Mouse (Mus musculus): Measurements from ENCODE around the gene Tm4sf5. TPM values are rescaled to one million over a fixed set of nuclear protein-coding genes. Genes with fewer than 3 reads are reported as not detected.

The Tm4sf5 gene
- total and polyA plus RNA-seq, 2 experiments from 2014 or later: 0.34 to 7.6 TPM

- Histone ChIP-seq H3K27me3 (ENCODE audit: control insufficient read depth, insufficient read depth, low read length) (no peaks in the 10 kb centered on the region), H3K9me3 (replicated peaks; ENCODE audit: control insufficient read depth, low read length) (no peaks in the 10 kb centered on the region), H3K36me3 (replicated peaks; ENCODE audit: control insufficient read depth, insufficient read depth, low read length) (no peaks in the 10 kb centered on the region), H3K4me2 (ENCODE audit: low read depth, low read length) (no peak overlapping the region), H3K4me3 (ENCODE audit: low read depth, low read length) (no peak overlapping the region), H3K4me1 (ENCODE audit: control insufficient read depth, insufficient read depth) (no peaks in the 10 kb centered on the region), H3K27ac (ENCODE audit: low read depth) (no peak overlapping the region), H3K9ac (replicated peaks; ENCODE audit: low read depth, low read length) (no peak overlapping the region)
- WGBS: 51% methylated on average over 12 of the region's 12 CpGs
- DNase-seq (ENCODE audit: low spot score) (no peak), ATAC-seq (ENCODE audit: insufficient read depth, low read depth) (no peak)
- TF ChIP-seq CTCF (IDR thresholded peaks at IDR 0.05; ENCODE audit: low read depth) (no peak), EP300 (IDR thresholded peaks at IDR 0.05; ENCODE audit: low read depth) (no peak)
Measured at GRCm38 (mm10) chr11:70474872-70475534, 30.0 kb upstream of the Tm4sf5 start.

- Histone ChIP-seq H3K4me2 (ENCODE audit: low read depth, low read length) (no peak overlapping the region), H3K9me3 (replicated peaks; ENCODE audit: control insufficient read depth, low read length) (no peaks in the 10 kb centered on the region), H3K27me3 (ENCODE audit: control insufficient read depth, insufficient read depth, low read length) (no peaks in the 10 kb centered on the region), H3K27ac (ENCODE audit: low read depth) (no peak overlapping the region), H3K4me3 (ENCODE audit: low read depth, low read length) (no peak overlapping the region), H3K9ac (replicated peaks; ENCODE audit: low read depth, low read length) (no peak overlapping the region), H3K4me1 (ENCODE audit: control insufficient read depth, insufficient read depth) (no peaks in the 10 kb centered on the region), H3K36me3 (replicated peaks; ENCODE audit: control insufficient read depth, insufficient read depth, low read length) (no peaks in the 10 kb centered on the region)
- 48% methylated on average over 2 of the region's 2 CpGs for WGBS
- DNase-seq (ENCODE audit: low spot score) (no peak), ATAC-seq (ENCODE audit: insufficient read depth, low read depth) (no peak)
- TF ChIP-seq CTCF (IDR thresholded peaks at IDR 0.05; ENCODE audit: low read depth) (no peak), EP300 (IDR thresholded peaks at IDR 0.05; ENCODE audit: low read depth) (no peak)
Measured at GRCm38 (mm10) chr11:70485498-70485897, 19.5 kb upstream of the Tm4sf5 start.

- Histone ChIP-seq H3K4me3 (ENCODE audit: low read depth, low read length) (no peak overlapping the region), H3K9ac (replicated peaks; ENCODE audit: low read depth, low read length) (no peak overlapping the region), H3K27me3 (ENCODE audit: control insufficient read depth, insufficient read depth, low read length) (no peaks in the 10 kb centered on the region), H3K4me1 (ENCODE audit: control insufficient read depth, insufficient read depth) (no peaks in the 10 kb centered on the region), H3K36me3 (replicated peaks; ENCODE audit: control insufficient read depth, insufficient read depth, low read length) (no peaks in the 10 kb centered on the region), H3K9me3 (replicated peaks; ENCODE audit: control insufficient read depth, low read length) (0 out of 2 replicates have a peak, but pooled peaks cover 4% of the 10 kb centered on the region), H3K27ac (ENCODE audit: low read depth) (no peak overlapping the region), H3K4me2 (ENCODE audit: low read depth, low read length) (no peak overlapping the region)
- WGBS: 24% methylated on average over 4 of the region's 4 CpGs
- ATAC-seq (ENCODE audit: insufficient read depth, low read depth): no peak
- TF ChIP-seq EP300 (IDR thresholded peaks at IDR 0.05; ENCODE audit: low read depth) (no peak), CTCF (IDR thresholded peaks at IDR 0.05; ENCODE audit: low read depth) (no peak)
- no peak for DNase-seq (ENCODE audit: low spot score)
Measured at GRCm38 (mm10) chr11:70487816-70488215, 17.2 kb upstream of the Tm4sf5 start.

GRCm38 (mm10) chr11:70489138-70489537, 15.9 kb upstream of the Tm4sf5 start:
- Histone ChIP-seq H3K4me2 (ENCODE audit: low read depth, low read length) (no peak overlapping the region), H3K4me3 (ENCODE audit: low read depth, low read length) (no peak overlapping the region), H3K4me1 (ENCODE audit: control insufficient read depth, insufficient read depth) (no peaks in the 10 kb centered on the region), H3K36me3 (replicated peaks; ENCODE audit: control insufficient read depth, insufficient read depth, low read length) (no peaks in the 10 kb centered on the region), H3K27ac (ENCODE audit: low read depth) (no peak overlapping the region), H3K9ac (replicated peaks; ENCODE audit: low read depth, low read length) (no peak overlapping the region), H3K9me3 (replicated peaks; ENCODE audit: control insufficient read depth, low read length) (0 out of 2 replicates have a peak, but pooled peaks cover 4% of the 10 kb centered on the region), H3K27me3 (ENCODE audit: control insufficient read depth, insufficient read depth, low read length) (no peaks in the 10 kb centered on the region)
- TF ChIP-seq CTCF (IDR thresholded peaks at IDR 0.05; ENCODE audit: low read depth): no peak
- WGBS: 81% methylated on average over 3 of the region's 3 CpGs
- no peak for DNase-seq (ENCODE audit: low spot score)
- no peak for ATAC-seq (ENCODE audit: insufficient read depth, low read depth)

- ATAC-seq (ENCODE audit: insufficient read depth, low read depth) (no peak), DNase-seq (ENCODE audit: low spot score) (no peak)
- Histone ChIP-seq H3K9me3 (replicated peaks; ENCODE audit: control insufficient read depth, low read length) (0 out of 2 replicates have a peak, but pooled peaks cover 4% of the 10 kb centered on the region), H3K4me2 (ENCODE audit: low read depth, low read length) (no peak overlapping the region), H3K9ac (replicated peaks; ENCODE audit: low read depth, low read length) (no peak overlapping the region), H3K4me1 (ENCODE audit: control insufficient read depth, insufficient read depth) (no peaks in the 10 kb centered on the region), H3K4me3 (ENCODE audit: low read depth, low read length) (no peak overlapping the region), H3K27me3 (ENCODE audit: control insufficient read depth, insufficient read depth, low read length) (no peaks in the 10 kb centered on the region), H3K27ac (ENCODE audit: low read depth) (no peak overlapping the region), H3K36me3 (replicated peaks; ENCODE audit: control insufficient read depth, insufficient read depth, low read length) (no peaks in the 10 kb centered on the region)
- 79% methylated on average over 6 of the region's 6 CpGs for WGBS
- no peak for TF ChIP-seq EP300 (IDR thresholded peaks at IDR 0.05; ENCODE audit: low read depth)
- no peak for TF ChIP-seq CTCF (IDR thresholded peaks at IDR 0.05; ENCODE audit: low read depth)
Measured at GRCm38 (mm10) chr11:70489684-70490083, 15.4 kb upstream of the Tm4sf5 start.
